Mouse (Mus musculus) forebrain, embryonic 12.5 days (tissue): ENCODE measurements around the gene Shc4. TPM values are rescaled to one million over a fixed set of nuclear protein-coding genes. Genes with fewer than 3 reads are reported as not detected.

Experiments
- ATAC-seq: fragments of 200-750 bp; cut with Nextera tagmentation; 2 replicates; pipeline ENCODE4 v1.8.0; 2017; ENCODE audit warnings: moderate TSS enrichment; ENCODE audit not compliant: low FRiP score
- H3K27ac ChIP-seq: fragments of 300-500 bp; sonication (generic); 2 replicates; pipeline ENCODE4 v1.5.1; 2016; ENCODE audit warnings: mild to moderate bottlenecking
- H3K27me3 ChIP-seq: fragments of 300-500 bp; sonication (generic); 2 replicates; pipeline ENCODE4 v1.6.1; 2016; ENCODE audit warnings: mild to moderate bottlenecking
- H3K36me3 ChIP-seq: fragments of 300-500 bp; sonication (generic); replicated peaks from 2 replicates; pipeline ENCODE4 v1.6.1; 2016; ENCODE audit warnings: mild to moderate bottlenecking
- H3K4me1 ChIP-seq: fragments of 300-500 bp; sonication (generic); 2 replicates; pipeline ENCODE4 v1.6.1; 2016
- H3K4me2 ChIP-seq: fragments of 300-500 bp; sonication (generic); 2 replicates; pipeline ENCODE4 v1.6.1; 2016; ENCODE audit warnings: mild to moderate bottlenecking, moderate library complexity
- H3K4me3 ChIP-seq: fragments of 300-500 bp; sonication (generic); replicated peaks from 2 replicates; pipeline ENCODE4 v1.5.1; 2016; ENCODE audit warnings: mild to moderate bottlenecking
- H3K9ac ChIP-seq: fragments of 300-500 bp; sonication (generic); 2 replicates; pipeline ENCODE4 v1.6.1; 2016; ENCODE audit warnings: mild to moderate bottlenecking
- H3K9me3 ChIP-seq: fragments of 300-500 bp; sonication (generic); 2 replicates; pipeline ENCODE4 v1.6.1; 2016
- WGBS: fragments of 180-500 bp; shearing (Covaris S2); methylation state at CpG from one replicate; pipeline ENCODE4 v1.1.7; 2016; 5-methylcytosine and 5-hydroxymethylcytosine counted together
- polyA plus RNA-seq: library from polyadenylated mRNA; unstranded; fragments of >200 nt; fragmentation: Nextera tagmentation; extraction: Ambion mirVana; gene quantifications from 2 replicates; pipeline ENCODE4 v1.2.1, GENCODE M21; 2016

Shc4 gene
- polyA plus RNA-seq, 1 experiment from 2014 or later = 1.5 TPM

GRCm38 (mm10) chr2:125624127-125624685 lies 99.7 kb downstream of the Shc4 start:
- no peak for ATAC-seq
- H3K27ac ChIP-seq = no peak overlapping the region

DNA sequence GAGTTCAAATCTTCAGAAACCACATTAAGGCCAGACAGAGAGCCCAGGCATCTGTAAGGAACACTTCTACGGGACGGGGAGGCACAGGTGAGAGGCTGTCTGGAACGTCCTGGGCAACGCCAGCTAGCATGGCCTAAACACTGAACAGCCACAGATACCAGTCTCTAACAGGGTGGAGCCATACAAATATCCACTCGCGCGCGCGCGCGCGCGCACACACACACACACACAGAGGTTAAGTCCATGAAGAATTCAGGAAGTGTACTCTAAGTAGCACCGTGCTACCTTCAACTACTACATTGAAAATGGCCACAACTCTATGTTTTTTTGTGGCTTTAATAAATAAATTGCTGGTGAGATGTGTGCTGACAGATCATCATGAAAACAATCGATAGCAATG lies 100.7 kb downstream of the Shc4 start:
- H3K9me3 ChIP-seq = no peaks in the 10 kb centered on the region
- H3K27ac ChIP-seq = no peak overlapping the region
- H3K9ac ChIP-seq = no peak overlapping the region
- no peak for ATAC-seq
- peak overlapping the region; percentile 64 for H3K4me2 ChIP-seq
- peaks cover 30% of the 10 kb centered on the region for H3K4me1 ChIP-seq
- H3K36me3 ChIP-seq = peaks cover 17% of the 10 kb centered on the region
- no peaks in the 10 kb centered on the region for H3K27me3 ChIP-seq
- 93% methylated on average over 15 of the region's 15 CpGs for WGBS
- H3K4me3 ChIP-seq = no peak overlapping the region; the same call in 1 of the 2 replicates

More at GRCm38 (mm10) chr2:125624127-125624685, 99.7 kb downstream of the Shc4 start:
- Histone ChIP-seq H3K4me3 (peak overlapping the region; percentile 86), H3K4me1 (peaks cover 30% of the 10 kb centered on the region), H3K27me3 (no peaks in the 10 kb centered on the region), H3K36me3 (peaks cover 11% of the 10 kb centered on the region), H3K4me2 (peak overlapping the region; percentile 64), H3K9ac (peak overlapping the region; percentile 74), H3K9me3 (no peaks in the 10 kb centered on the region)
- 17% methylated on average over 9 of the region's 9 CpGs for WGBS

DNA sequence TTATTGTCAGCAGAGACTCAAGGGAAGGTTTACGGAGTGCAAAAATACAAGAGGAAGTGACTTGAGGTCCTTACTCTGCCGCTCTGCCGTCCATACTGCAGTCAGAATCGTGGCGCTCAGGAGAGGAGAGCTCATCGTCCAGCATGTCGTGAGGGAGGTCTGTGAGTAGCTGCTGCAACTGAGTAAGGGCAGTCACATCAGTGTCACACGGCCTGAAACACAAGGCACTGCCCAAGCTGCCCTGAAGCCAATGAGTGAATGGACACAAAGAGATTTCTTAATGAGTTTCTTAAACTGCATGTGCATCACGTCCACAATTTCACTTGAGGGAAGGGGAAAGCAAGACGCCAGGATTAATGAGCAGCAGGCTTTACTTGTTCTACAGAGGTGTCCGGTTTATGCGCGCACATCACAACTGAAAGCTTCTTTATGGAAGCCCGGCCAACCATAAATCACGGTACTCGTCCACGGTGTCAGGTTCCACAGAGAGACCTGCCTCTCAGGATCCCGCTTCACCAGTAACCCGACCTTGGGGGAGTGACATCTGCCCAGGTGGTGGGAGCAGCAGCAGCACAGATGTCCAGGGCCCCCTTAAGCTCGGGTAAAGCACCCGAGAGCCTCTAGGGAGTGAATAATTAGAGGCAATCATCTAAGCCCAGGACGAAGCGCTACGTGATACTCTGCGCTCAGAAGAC lies 103.6 kb downstream of the Shc4 start:
- no peak for ATAC-seq
- no peak overlapping the region for H3K4me3 ChIP-seq

GRCm38 (mm10) chr2:125615858-125616424 lies 108.0 kb downstream of the Shc4 start:
- Histone ChIP-seq H3K4me2 (no peak overlapping the region), H3K4me3 (no peak overlapping the region), H3K36me3 (peaks cover 76% of the 10 kb centered on the region), H3K9me3 (no peaks in the 10 kb centered on the region), H3K27me3 (no peaks in the 10 kb centered on the region), H3K27ac (no peak overlapping the region), H3K4me1 (peaks cover 9% of the 10 kb centered on the region; the same call in 1 of the 2 replicates), H3K9ac (no peak overlapping the region)
- ATAC-seq = no peak
- WGBS = 93% methylated on average over 8 of the region's 8 CpGs

More for the DNA sequence above, 103.6 kb downstream of the Shc4 start:
- no peaks in the 10 kb centered on the region for H3K9me3 ChIP-seq
- peak overlapping the region; percentile 13; the same call in 1 of the 2 replicates for H3K4me2 ChIP-seq
- H3K4me1 ChIP-seq = peaks cover 28% of the 10 kb centered on the region
- no peaks in the 10 kb centered on the region for H3K27me3 ChIP-seq
- no peak overlapping the region for H3K9ac ChIP-seq
- H3K36me3 ChIP-seq = peaks cover 42% of the 10 kb centered on the region
- 28% methylated on average over 25 of the region's 25 CpGs for WGBS
- peak overlapping the region; percentile 21; the same call in 1 of the 2 replicates for H3K27ac ChIP-seq

- H3K9me3 ChIP-seq = no peaks in the 10 kb centered on the region
- over 99% methylated on average over 7 of the region's 7 CpGs for WGBS
- H3K4me1 ChIP-seq = 0 out of 2 replicates have a peak, but pooled peaks cover 4% of the 10 kb centered on the region
- H3K9ac ChIP-seq = no peak overlapping the region
- H3K27ac ChIP-seq = no peak overlapping the region
- H3K4me2 ChIP-seq = no peak overlapping the region
- no peaks in the 10 kb centered on the region for H3K27me3 ChIP-seq
- no peak overlapping the region for H3K4me3 ChIP-seq
- H3K36me3 ChIP-seq = peaks cover 79% of the 10 kb centered on the region
- ATAC-seq = no peak
These were observed 108.5 kb downstream of the Shc4 start for GRCm38 (mm10) chr2:125615440-125615839.

- no peak overlapping the region for H3K9ac ChIP-seq
- H3K4me1 ChIP-seq = no peaks in the 10 kb centered on the region
- ATAC-seq = no peak
- H3K4me3 ChIP-seq = no peak overlapping the region
- no peaks in the 10 kb centered on the region for H3K27me3 ChIP-seq
- H3K27ac ChIP-seq = no peak overlapping the region
- WGBS = 87% methylated on average over 17 of the region's 17 CpGs
- peaks cover 66% of the 10 kb centered on the region for H3K36me3 ChIP-seq
- H3K4me2 ChIP-seq = no peak overlapping the region
- no peaks in the 10 kb centered on the region for H3K9me3 ChIP-seq
These were observed 117.6 kb downstream of the Shc4 start for GRCm38 (mm10) chr2:125606220-125606845.

DNA sequence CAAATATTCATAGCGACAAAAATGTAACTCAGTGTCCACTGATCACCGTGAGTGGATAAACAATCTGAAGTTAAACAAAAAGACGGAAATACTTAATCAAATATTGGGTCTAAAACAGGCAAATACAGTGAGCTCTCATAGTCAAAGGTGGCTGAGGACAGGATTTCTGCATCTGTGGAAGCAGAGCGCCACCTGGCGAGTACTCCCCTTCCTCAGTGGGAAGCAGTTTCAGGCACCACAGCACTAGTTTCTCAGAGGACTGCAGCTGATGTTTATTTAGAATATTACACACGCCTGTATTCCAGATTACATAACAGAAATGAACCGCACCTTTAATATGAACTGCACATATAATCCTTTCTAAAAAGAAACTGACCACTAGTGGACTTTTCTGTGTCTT lies 119.3 kb downstream of the Shc4 start:
- Histone ChIP-seq H3K36me3 (peaks cover 68% of the 10 kb centered on the region), H3K4me2 (no peak overlapping the region), H3K27ac (no peak overlapping the region), H3K9ac (no peak overlapping the region), H3K4me3 (no peak overlapping the region), H3K27me3 (no peaks in the 10 kb centered on the region), H3K4me1 (no peaks in the 10 kb centered on the region), H3K9me3 (no peaks in the 10 kb centered on the region)
- ATAC-seq = no peak
- 81% methylated on average over 7 of the region's 7 CpGs for WGBS

GRCm38 (mm10) chr2:125602970-125603369 lies 121.0 kb downstream of the Shc4 start:
- H3K4me2 ChIP-seq = no peak overlapping the region
- no peaks in the 10 kb centered on the region for H3K27me3 ChIP-seq
- no peak overlapping the region for H3K4me3 ChIP-seq
- no peak overlapping the region for H3K9ac ChIP-seq
- H3K9me3 ChIP-seq = no peaks in the 10 kb centered on the region
- no peak overlapping the region for H3K27ac ChIP-seq
- no peak for ATAC-seq
- 97% methylated on average over 3 of the region's 3 CpGs for WGBS
- H3K4me1 ChIP-seq = no peaks in the 10 kb centered on the region
- H3K36me3 ChIP-seq = peaks cover 63% of the 10 kb centered on the region

- H3K36me3 ChIP-seq = peaks cover 78% of the 10 kb centered on the region
- H3K4me3 ChIP-seq = no peak overlapping the region
- no peaks in the 10 kb centered on the region for H3K27me3 ChIP-seq
- WGBS = 90% methylated on average over 4 of the region's 4 CpGs
- H3K4me2 ChIP-seq = no peak overlapping the region
- H3K27ac ChIP-seq = no peak overlapping the region
- no peak for ATAC-seq
- H3K4me1 ChIP-seq = no peaks in the 10 kb centered on the region
- no peak overlapping the region for H3K9ac ChIP-seq
- H3K9me3 ChIP-seq = no peaks in the 10 kb centered on the region
These were observed 125.0 kb downstream of the Shc4 start for GRCm38 (mm10) chr2:125598958-125599357.

DNA sequence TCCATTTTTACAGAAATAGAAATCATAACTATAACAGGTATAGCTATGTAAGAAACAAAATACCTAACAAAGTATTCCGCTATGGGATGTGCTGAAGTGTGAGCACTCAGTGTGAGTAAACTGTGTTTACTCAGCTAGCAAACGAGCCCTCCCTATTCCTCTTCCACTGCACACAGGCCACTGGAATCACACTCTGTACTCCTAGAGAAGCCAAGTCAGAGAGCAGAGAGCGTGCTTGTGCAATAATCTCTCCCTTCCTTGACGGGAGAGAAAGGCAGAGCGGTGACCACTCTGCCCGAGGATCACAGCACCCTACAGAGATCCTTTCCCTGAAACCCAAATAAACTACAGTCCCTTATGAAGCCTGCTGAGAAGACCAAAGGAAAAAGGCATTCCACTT lies 125.7 kb downstream of the Shc4 start:
- no peaks in the 10 kb centered on the region for H3K27me3 ChIP-seq
- peaks cover 77% of the 10 kb centered on the region for H3K36me3 ChIP-seq
- H3K4me3 ChIP-seq = no peak overlapping the region
- WGBS = 86% methylated on average over 6 of the region's 6 CpGs
- ATAC-seq = no peak
- no peak overlapping the region for H3K9ac ChIP-seq
- no peak overlapping the region for H3K4me2 ChIP-seq
- no peaks in the 10 kb centered on the region for H3K9me3 ChIP-seq
- H3K27ac ChIP-seq = no peak overlapping the region
- H3K4me1 ChIP-seq = no peaks in the 10 kb centered on the region

DNA sequence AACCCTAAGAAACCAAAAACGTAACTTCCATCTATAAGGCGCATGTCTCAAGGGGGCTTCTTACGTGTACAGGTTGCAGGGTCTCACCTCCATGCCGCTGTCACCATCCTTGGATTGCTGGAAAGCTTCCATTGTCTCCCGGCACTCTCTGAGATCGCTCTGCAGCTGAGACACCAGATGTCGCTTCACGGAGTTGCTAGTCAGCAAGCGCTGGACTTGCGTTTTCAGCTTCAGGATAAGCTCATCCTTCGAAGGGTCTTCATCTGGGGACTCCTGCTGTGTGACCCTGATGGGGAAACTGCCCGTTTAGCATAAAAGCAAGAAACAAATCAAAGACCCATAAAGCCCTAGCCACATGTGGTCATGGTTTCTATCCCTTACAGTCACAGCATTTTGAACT lies 129.2 kb downstream of the Shc4 start:
- peak overlapping the region; percentile 21; the same call in 1 of the 2 replicates for H3K27ac ChIP-seq
- WGBS = 79% methylated on average over 12 of the region's 12 CpGs
- H3K36me3 ChIP-seq = peaks cover 66% of the 10 kb centered on the region
- no peak overlapping the region for H3K4me2 ChIP-seq
- H3K4me1 ChIP-seq = no peaks in the 10 kb centered on the region
- no peak overlapping the region for H3K4me3 ChIP-seq
- H3K9me3 ChIP-seq = no peaks in the 10 kb centered on the region
- H3K9ac ChIP-seq = no peak overlapping the region
- no peaks in the 10 kb centered on the region for H3K27me3 ChIP-seq
- no peak for ATAC-seq

- Histone ChIP-seq H3K27me3 (no peaks in the 10 kb centered on the region), H3K36me3 (peaks cover 65% of the 10 kb centered on the region), H3K27ac (no peak overlapping the region), H3K4me2 (no peak overlapping the region), H3K4me3 (no peak overlapping the region), H3K9ac (no peak overlapping the region), H3K9me3 (no peaks in the 10 kb centered on the region), H3K4me1 (no peaks in the 10 kb centered on the region)
- no peak for ATAC-seq
- 89% methylated on average over 6 of the region's 6 CpGs for WGBS
These were observed 129.9 kb downstream of the Shc4 start for GRCm38 (mm10) chr2:125594072-125594471.
